Mouse (Mus musculus) kidney, postnatal 10 days (tissue): ENCODE data around the gene Angptl2.

Experiments
- DNase-seq: peaks from one replicate; pipeline ENCODE4 v3.0.0; 2021; ENCODE audit warnings: mixed read lengths

Angptl2 gene

GRCm38 (mm10) chr2:33232782-33233570 lies 17.1 kb downstream of the Angptl2 start:
- peak; percentile 30 for DNase-seq

- DNase-seq, result no peak
Observed at GRCm38 (mm10) chr2:33233856-33234255, 18.0 kb downstream of the Angptl2 start.

GRCm38 (mm10) chr2:33234848-33235247 lies 19.0 kb downstream of the Angptl2 start:
- no peak for DNase-seq

- DNase-seq, result no peak
Observed at GRCm38 (mm10) chr2:33237581-33237980, 21.7 kb downstream of the Angptl2 start.

- DNase-seq, result no peak
Observed at GRCm38 (mm10) chr2:33244880-33245279, 29.0 kb downstream of the Angptl2 start.

GRCm38 (mm10) chr2:33245350-33245749 lies 29.5 kb downstream of the Angptl2 start:
- DNase-seq, result no peak

GRCm38 (mm10) chr2:33246841-33247240 lies 31.0 kb downstream of the Angptl2 start:
- no peak for DNase-seq

- DNase-seq, result no peak
Observed at GRCm38 (mm10) chr2:33248549-33248948, 32.7 kb downstream of the Angptl2 start.

GRCm38 (mm10) chr2:33249922-33250633 lies 34.2 kb downstream of the Angptl2 start:
- DNase-seq, result peak; percentile 35

- no peak for DNase-seq
Observed at GRCm38 (mm10) chr2:33252751-33253150, 36.9 kb downstream of the Angptl2 start.

GRCm38 (mm10) chr2:33253572-33254190 lies 37.8 kb downstream of the Angptl2 start:
- peak; percentile 76 for DNase-seq

GRCm38 (mm10) chr2:33254318-33254985 lies 38.6 kb downstream of the Angptl2 start:
- no peak for DNase-seq

GRCm38 (mm10) chr2:33256769-33257537 lies 41.1 kb downstream of the Angptl2 start:
- no peak for DNase-seq

- DNase-seq, result no peak
Observed at GRCm38 (mm10) chr2:33260772-33261171, 44.9 kb downstream of the Angptl2 start.

GRCm38 (mm10) chr2:33261475-33261874 lies 45.6 kb downstream of the Angptl2 start:
- no peak for DNase-seq

- DNase-seq, result no peak
Observed at GRCm38 (mm10) chr2:33265793-33266192, 49.9 kb downstream of the Angptl2 start.

- DNase-seq, result no peak
Observed at GRCm38 (mm10) chr2:33267075-33267474, 51.2 kb downstream of the Angptl2 start.

- no peak for DNase-seq
Observed at GRCm38 (mm10) chr2:33268384-33269131, 52.7 kb downstream of the Angptl2 start.

- no peak for DNase-seq
Observed at GRCm38 (mm10) chr2:33269132-33269493, 53.2 kb downstream of the Angptl2 start.

GRCm38 (mm10) chr2:33270569-33270968 lies 54.7 kb downstream of the Angptl2 start:
- no peak for DNase-seq

GRCm38 (mm10) chr2:33271511-33271910 lies 55.6 kb downstream of the Angptl2 start:
- DNase-seq, result no peak
